In the genomic region with DNA sequence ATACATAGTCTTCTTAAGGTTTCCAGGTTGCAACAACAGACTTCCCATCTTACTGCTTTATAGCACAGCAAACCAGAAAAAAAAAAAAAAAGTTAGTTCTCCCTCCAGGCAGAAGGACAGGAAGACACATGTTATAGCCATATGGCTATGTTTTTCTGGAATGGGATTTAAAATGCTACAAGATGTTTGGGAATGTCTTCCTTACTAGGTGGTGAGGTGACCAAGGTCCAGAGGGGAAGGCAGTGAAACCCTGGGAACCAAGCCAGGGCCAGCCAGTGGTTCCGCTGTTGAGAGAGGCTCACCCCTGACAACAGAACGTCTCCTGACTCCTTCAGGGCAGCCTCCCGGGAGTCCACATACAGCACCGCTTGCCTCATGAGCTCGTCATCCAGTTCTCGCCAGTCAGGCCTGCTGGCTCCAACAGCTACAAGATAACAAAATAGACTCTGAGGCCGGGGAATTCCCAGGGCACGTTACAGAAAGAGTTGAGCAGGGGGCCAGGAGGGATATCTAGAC, we compare ENCODE assay signal across 13 mouse cellular contexts. TPM values are rescaled to one million over a fixed set of nuclear protein-coding genes. Genes with fewer than 3 reads are reported as not detected.
DNase-seq lines count a peak whose midpoint lies in the region; ATAC-seq and TF ChIP-seq lines count a peak whose summit lies in the region.
"Had no signal": no experiment of that assay in that cellular context is flagged by ENCODE, and none has a peak within 500 bp of the region (broad histone marks: within the 10 kb centered on the region; RNA-seq: fewer than 3 reads in every experiment).

No protein-coding gene starts in this region.

- H3K27me3 ChIP-seq in midbrain, postnatal 0 days (ENCODE audit: insufficient read depth, low read length): no peaks in the 10 kb centered on the region
- H3K27me3 ChIP-seq: megakaryocyte, embryonic 14.5 days had no signal

- no peaks in the 10 kb centered on the region for H3K36me3 ChIP-seq in midbrain, postnatal 0 days (ENCODE audit: insufficient read depth, low read length)

- WGBS in midbrain, postnatal 0 days: 54% methylated on average over 8 of the region's 8 CpGs

- no peak for TF ChIP-seq CTCF in midbrain, postnatal 0 days (IDR thresholded peaks at IDR 0.05)

- DNase-seq in heart, adult 11 months: peak; percentile 90
- no peak for DNase-seq in heart, adult 18-20 months
- peak; percentile 61 for DNase-seq in Muller cell, postnatal 12 days (ENCODE audit: inconsistent ontology term)
- peak; percentile 41 to 54 for DNase-seq in cerebellum, postnatal 25 days
- peak; percentile 86 to 91 for DNase-seq in kidney, postnatal 36 days
- DNase-seq in midbrain, postnatal 0 days (ENCODE audit: low spot score): no peak
- DNase-seq in adrenal gland, adult (ENCODE audit: inconsistent age in 2 of 2, low spot score in 1 of 2): no peak
- DNase-seq in lung, postnatal 25 days (ENCODE audit: low spot score): no peak
- DNase-seq: gastrocnemius, postnatal 25 days had no signal

- ATAC-seq in midbrain, postnatal 0 days (ENCODE audit: low FRiP score): no peak
- ATAC-seq: CD4-positive, CD25-positive, alpha-beta regulatory T cell, adult 4 months had no signal

- H3K9me3 ChIP-seq in midbrain, postnatal 0 days (ENCODE audit: low read length): no peaks in the 10 kb centered on the region
- H3K9me3 ChIP-seq: megakaryocyte, embryonic 14.5 days had no signal

- no peaks in the 10 kb centered on the region for H3K4me1 ChIP-seq in midbrain, postnatal 0 days (ENCODE audit: insufficient read depth, low read length)
- H3K4me1 ChIP-seq: megakaryocyte, embryonic 14.5 days had no signal

- no peak overlapping the region for H3K4me2 ChIP-seq in midbrain, postnatal 0 days (ENCODE audit: low read depth, low read length, poor library complexity, severe bottlenecking)

- no peak overlapping the region for H3K4me3 ChIP-seq in midbrain, postnatal 0 days (ENCODE audit: low read depth, low read length)
- H3K4me3 ChIP-seq: left cerebral cortex, adult 2 months; megakaryocyte, embryonic 14.5 days had no signal

- H3K27ac ChIP-seq in midbrain, postnatal 0 days (ENCODE audit: low read depth, low read length): no peak overlapping the region
- H3K27ac ChIP-seq: left cerebral cortex, adult 2 months had no signal

- no peak overlapping the region for H3K9ac ChIP-seq in midbrain, postnatal 0 days (replicated peaks; ENCODE audit: low read length, poor library complexity, severe bottlenecking)

RNA-seq across cellular contexts. Expression of a gene that starts 11.7 kb away (rescaled TPM):
- 1 to 10 TPM in 1 of 2 experiments, under 1 TPM in 1; 0.35 to 1.1 TPM for total RNA-seq in heart, adult 18-20 months (2021)
- 17.4 and 26.6 TPM in 2 replicates for total RNA-seq in midbrain, postnatal 0 days (2014; rRNA removed)
- 14.7 TPM in 2 replicates for polyA plus RNA-seq in midbrain, postnatal 0 days (2015; fragmentation: Nextera tagmentation; extraction: Ambion mirVana)
- total RNA-seq: neutrophil, adult 5-6 weeks had no signal
- polyA plus RNA-seq: CD4-positive, CD25-positive, alpha-beta regulatory T cell, adult 4 months had no signal

RNA-seq across cellular contexts. Expression of a gene that starts 13.6 kb away (rescaled TPM):
- total RNA-seq in heart, adult 18-20 months (2021): not detected
- not detected in 2 replicates for total RNA-seq in midbrain, postnatal 0 days (2014; rRNA removed)
- polyA plus RNA-seq in midbrain, postnatal 0 days (2015; fragmentation: Nextera tagmentation; extraction: Ambion mirVana): not detected in 2 replicates
- total RNA-seq: gastrocnemius, postnatal 25 days; left cerebral cortex, adult 2 months; neutrophil, adult 5-6 weeks had no signal
- polyA plus RNA-seq: CD4-positive, CD25-positive, alpha-beta regulatory T cell, adult 4 months had no signal

RNA-seq across cellular contexts. Expression of a gene that starts 16.6 kb away (rescaled TPM):
- under 1 TPM; 0.18 to 0.22 TPM for total RNA-seq in heart, adult 18-20 months (2021)
- not detected in 2 replicates for total RNA-seq in midbrain, postnatal 0 days (2014; rRNA removed)
- polyA plus RNA-seq in midbrain, postnatal 0 days (2015; fragmentation: Nextera tagmentation; extraction: Ambion mirVana): not detected in 2 replicates
- total RNA-seq: neutrophil, adult 5-6 weeks had no signal
- polyA plus RNA-seq: CD4-positive, CD25-positive, alpha-beta regulatory T cell, adult 4 months had no signal

RNA-seq across cellular contexts. Expression of a gene that starts 45.1 kb away (rescaled TPM):
- total RNA-seq in heart, adult 18-20 months (2021): under 1 TPM; 0.65 to 0.75 TPM
- not detected in 2 replicates for total RNA-seq in midbrain, postnatal 0 days (2014; rRNA removed)
- polyA plus RNA-seq in midbrain, postnatal 0 days (2015; fragmentation: Nextera tagmentation; extraction: Ambion mirVana): not detected in 2 replicates
- total RNA-seq: neutrophil, adult 5-6 weeks had no signal
- polyA plus RNA-seq: CD4-positive, CD25-positive, alpha-beta regulatory T cell, adult 4 months had no signal

Comparison
In these comparisons a context has a peak if more than half of its experiments do, and no peak if none do; other contexts are left out.
1. DNase-seq: peak in heart, adult 11 months (single experiment), Muller cell, postnatal 12 days (single experiment), cerebellum, postnatal 25 days (2 of 2) and kidney, postnatal 36 days (2 of 2); none in heart, adult 18-20 months (0 of 2), midbrain, postnatal 0 days (single experiment), adrenal gland, adult (0 of 2) and lung, postnatal 25 days (single experiment).